Mouse (Mus musculus) hindbrain, embryonic 12.5 days (tissue): ENCODE measurements around the gene Rbfox3. TPM values are rescaled to one million over a fixed set of nuclear protein-coding genes. Genes with fewer than 3 reads are reported as not detected.

Experiments
- ATAC-seq: fragments of 200-750 bp; cut with Nextera tagmentation; 2 replicates; pipeline ENCODE4 v1.8.0; 2017; ENCODE audit warnings: moderate TSS enrichment; ENCODE audit not compliant: low FRiP score
- H3K27ac ChIP-seq: fragments of 300-500 bp; sonication (generic); 2 replicates; pipeline ENCODE4 v1.5.1; 2016; ENCODE audit warnings: mild to moderate bottlenecking
- H3K27me3 ChIP-seq: fragments of 300-500 bp; sonication (generic); 2 replicates; pipeline ENCODE4 v1.6.1; 2016; ENCODE audit warnings: mild to moderate bottlenecking
- H3K36me3 ChIP-seq: fragments of 300-500 bp; sonication (generic); 2 replicates; pipeline ENCODE4 v1.6.1; 2016; ENCODE audit warnings: mild to moderate bottlenecking
- H3K4me1 ChIP-seq: fragments of 300-500 bp; sonication (generic); 2 replicates; pipeline ENCODE4 v1.6.1; 2016
- H3K4me2 ChIP-seq: fragments of 300-500 bp; sonication (generic); replicated peaks from 2 replicates; pipeline ENCODE4 v1.6.1; 2016; ENCODE audit warnings: mild to moderate bottlenecking
- H3K4me3 ChIP-seq: fragments of 300-500 bp; sonication (generic); 2 replicates; pipeline ENCODE4 v1.5.1; 2016; ENCODE audit warnings: mild to moderate bottlenecking
- H3K9ac ChIP-seq: fragments of 300-500 bp; sonication (generic); 2 replicates; pipeline ENCODE4 v1.6.1; 2016; ENCODE audit warnings: mild to moderate bottlenecking, moderate library complexity
- H3K9me3 ChIP-seq: fragments of 300-500 bp; sonication (generic); replicated peaks from 2 replicates; pipeline ENCODE4 v1.6.1; 2016; ENCODE audit warnings: mild to moderate bottlenecking
- WGBS: fragments of 180-500 bp; shearing (Covaris S2); methylation state at CpG from one replicate; pipeline ENCODE4 v1.1.7; 2016; 5-methylcytosine and 5-hydroxymethylcytosine counted together
- polyA plus RNA-seq: library from polyadenylated mRNA; unstranded; fragments of >200 nt; fragmentation: Nextera tagmentation; extraction: Ambion mirVana; gene quantifications from 2 replicates; pipeline ENCODE4 v1.2.1, GENCODE M21; 2016

Rbfox3 gene
- polyA plus RNA-seq, 1 experiment from 2014 or later: 26.5 TPM

- Histone ChIP-seq H3K9ac (no peak overlapping the region), H3K27me3 (peaks cover 6% of the 10 kb centered on the region; the same call in 1 of the 2 replicates), H3K36me3 (no peaks in the 10 kb centered on the region), H3K4me1 (peaks cover 39% of the 10 kb centered on the region), H3K27ac (no peak overlapping the region; the same call in 1 of the 2 replicates), H3K4me2 (no peak overlapping the region), H3K4me3 (no peak overlapping the region), H3K9me3 (no peaks in the 10 kb centered on the region)
- 58% methylated on average over 4 of the region's 4 CpGs for WGBS
- no peak for ATAC-seq
Measured at GRCm38 (mm10) chr11:118655833-118656232, 255.6 kb downstream of the Rbfox3 start.

GRCm38 (mm10) chr11:118653521-118654318, 257.7 kb downstream of the Rbfox3 start:
- WGBS: 85% methylated on average over 14 of the region's 14 CpGs
- peaks cover 4% of the 10 kb centered on the region; the same call in 1 of the 2 replicates for H3K27me3 ChIP-seq
- H3K9me3 ChIP-seq: no peaks in the 10 kb centered on the region
- no peak overlapping the region for H3K27ac ChIP-seq
- H3K4me3 ChIP-seq: no peak overlapping the region
- no peak for ATAC-seq
- H3K9ac ChIP-seq: no peak overlapping the region
- no peaks in the 10 kb centered on the region for H3K36me3 ChIP-seq
- peaks cover 21% of the 10 kb centered on the region for H3K4me1 ChIP-seq
- H3K4me2 ChIP-seq: no peak overlapping the region

GRCm38 (mm10) chr11:118652401-118653240, 258.8 kb downstream of the Rbfox3 start:
- Histone ChIP-seq H3K4me3 (no peak overlapping the region), H3K36me3 (no peaks in the 10 kb centered on the region), H3K27me3 (peaks cover 4% of the 10 kb centered on the region; the same call in 1 of the 2 replicates), H3K4me1 (peaks cover 17% of the 10 kb centered on the region), H3K9ac (no peak overlapping the region), H3K9me3 (no peaks in the 10 kb centered on the region), H3K27ac (no peak overlapping the region), H3K4me2 (no peak overlapping the region)
- no peak for ATAC-seq
- WGBS: 84% methylated on average over 13 of the region's 13 CpGs

- no peak overlapping the region for H3K4me2 ChIP-seq
- no peak overlapping the region for H3K27ac ChIP-seq
- H3K9ac ChIP-seq: no peak overlapping the region
- no peaks in the 10 kb centered on the region for H3K36me3 ChIP-seq
- no peaks in the 10 kb centered on the region for H3K9me3 ChIP-seq
- peaks cover 17% of the 10 kb centered on the region for H3K4me1 ChIP-seq
- H3K27me3 ChIP-seq: no peaks in the 10 kb centered on the region; the same call in 1 of the 2 replicates
- no peak for ATAC-seq
- 28% methylated on average over 5 of the region's 5 CpGs for WGBS
- H3K4me3 ChIP-seq: no peak overlapping the region
Measured at GRCm38 (mm10) chr11:118648369-118648768, 263.0 kb downstream of the Rbfox3 start.

- Histone ChIP-seq H3K9ac (no peak overlapping the region), H3K4me1 (peaks cover 10% of the 10 kb centered on the region), H3K27ac (no peak overlapping the region), H3K27me3 (no peaks in the 10 kb centered on the region; the same call in 1 of the 2 replicates), H3K4me3 (no peak overlapping the region), H3K36me3 (no peaks in the 10 kb centered on the region), H3K4me2 (no peak overlapping the region), H3K9me3 (no peaks in the 10 kb centered on the region)
- ATAC-seq: no peak
- WGBS: 85% methylated on average over 3 of the region's 3 CpGs
Measured at GRCm38 (mm10) chr11:118646864-118647263, 264.5 kb downstream of the Rbfox3 start.

- Histone ChIP-seq H3K4me1 (no peaks in the 10 kb centered on the region), H3K9me3 (no peaks in the 10 kb centered on the region), H3K4me2 (no peak overlapping the region), H3K27me3 (no peaks in the 10 kb centered on the region; the same call in 1 of the 2 replicates), H3K4me3 (no peak overlapping the region), H3K9ac (no peak overlapping the region), H3K27ac (no peak overlapping the region), H3K36me3 (no peaks in the 10 kb centered on the region)
- WGBS: 87% methylated on average over 3 of the region's 3 CpGs
- ATAC-seq: no peak
Measured at GRCm38 (mm10) chr11:118645158-118645557, 266.2 kb downstream of the Rbfox3 start.

- H3K9ac ChIP-seq: no peak overlapping the region
- H3K27me3 ChIP-seq: no peaks in the 10 kb centered on the region; the same call in 1 of the 2 replicates
- H3K27ac ChIP-seq: no peak overlapping the region
- H3K36me3 ChIP-seq: no peaks in the 10 kb centered on the region
- no peak for ATAC-seq
- H3K9me3 ChIP-seq: no peaks in the 10 kb centered on the region
- H3K4me3 ChIP-seq: no peak overlapping the region
- no peak overlapping the region for H3K4me2 ChIP-seq
- WGBS: 95% methylated on average over 4 of the region's 4 CpGs
- H3K4me1 ChIP-seq: no peaks in the 10 kb centered on the region
Measured at GRCm38 (mm10) chr11:118640706-118641105, 270.7 kb downstream of the Rbfox3 start.

GRCm38 (mm10) chr11:118637718-118638117, 273.7 kb downstream of the Rbfox3 start:
- Histone ChIP-seq H3K27ac (no peak overlapping the region), H3K27me3 (no peaks in the 10 kb centered on the region), H3K36me3 (no peaks in the 10 kb centered on the region), H3K4me2 (no peak overlapping the region), H3K9me3 (no peaks in the 10 kb centered on the region), H3K9ac (no peak overlapping the region), H3K4me3 (no peak overlapping the region), H3K4me1 (no peaks in the 10 kb centered on the region)
- ATAC-seq: no peak
- WGBS: 71% methylated on average over 10 of the region's 10 CpGs

GRCm38 (mm10) chr11:118634647-118635046, 276.8 kb downstream of the Rbfox3 start:
- WGBS: 50% methylated on average over 8 of the region's 8 CpGs
- no peak for ATAC-seq
- Histone ChIP-seq H3K27me3 (no peaks in the 10 kb centered on the region; the same call in 1 of the 2 replicates), H3K4me2 (no peak overlapping the region), H3K27ac (no peak overlapping the region), H3K4me1 (no peaks in the 10 kb centered on the region), H3K36me3 (no peaks in the 10 kb centered on the region), H3K9ac (no peak overlapping the region), H3K9me3 (no peaks in the 10 kb centered on the region), H3K4me3 (no peak overlapping the region)

GRCm38 (mm10) chr11:118629718-118630117, 281.7 kb downstream of the Rbfox3 start:
- H3K36me3 ChIP-seq: no peaks in the 10 kb centered on the region
- H3K4me1 ChIP-seq: peaks cover 26% of the 10 kb centered on the region
- no peak overlapping the region for H3K9ac ChIP-seq
- no peaks in the 10 kb centered on the region; the same call in 1 of the 2 replicates for H3K27me3 ChIP-seq
- H3K9me3 ChIP-seq: no peaks in the 10 kb centered on the region
- H3K27ac ChIP-seq: no peak overlapping the region
- ATAC-seq: no peak
- H3K4me3 ChIP-seq: no peak overlapping the region
- WGBS: 88% methylated on average over 1 of the region's 1 CpGs
- H3K4me2 ChIP-seq: no peak overlapping the region

- H3K27ac ChIP-seq: peak overlapping the region; percentile 40
- H3K9ac ChIP-seq: no peak overlapping the region
- 69% methylated on average over 5 of the region's 5 CpGs for WGBS
Measured at GRCm38 (mm10) chr11:118627541-118627940, 283.9 kb downstream of the Rbfox3 start.

GRCm38 (mm10) chr11:118620869-118621268, 290.5 kb downstream of the Rbfox3 start:
- H3K27me3 ChIP-seq: no peaks in the 10 kb centered on the region
- WGBS: 80% methylated on average over 4 of the region's 4 CpGs
- H3K27ac ChIP-seq: peak overlapping the region; percentile 24; the same call in 1 of the 2 replicates
- peaks cover 8% of the 10 kb centered on the region; the same call in 1 of the 2 replicates for H3K4me1 ChIP-seq
- no peak overlapping the region for H3K9ac ChIP-seq
- H3K36me3 ChIP-seq: no peaks in the 10 kb centered on the region
- H3K4me3 ChIP-seq: no peak overlapping the region
- no peak for ATAC-seq
- H3K4me2 ChIP-seq: no peak overlapping the region
- H3K9me3 ChIP-seq: no peaks in the 10 kb centered on the region

More at GRCm38 (mm10) chr11:118627541-118627940, 283.9 kb downstream of the Rbfox3 start:
- Histone ChIP-seq H3K4me1 (peaks cover 26% of the 10 kb centered on the region), H3K36me3 (no peaks in the 10 kb centered on the region), H3K4me2 (no peak overlapping the region), H3K9me3 (no peaks in the 10 kb centered on the region), H3K4me3 (no peak overlapping the region), H3K27me3 (no peaks in the 10 kb centered on the region; the same call in 1 of the 2 replicates)
- ATAC-seq: no peak
